Mouse (Mus musculus): ENCODE data around the gene Rhox4f. TPM values are rescaled to one million over a fixed set of nuclear protein-coding genes. Genes with fewer than 3 reads are reported as not detected.

Gene Rhox4f
- not detected for polyA plus RNA-seq (2015; fragmentation: Illumina TruSeq; extraction: RNeasy Lipid Tissue Mini Kit (QIAGEN cat#74804); ENCODE audit: insufficient read depth, low replicate concordance)

GRCm38 (mm10) chrX:37607604-37608003, at the start of gene Rhox4f:
Gene Rhox4f, minus strand, starts transcription at chrX:37607704.

GRCm38 (mm10) chrX:37651227-37651626, 43.7 kb upstream of the Rhox4f start, which contains the start of gene Rhox4g:
Gene Rhox4g, minus strand, starts transcription at chrX:37651327.

GRCm38 (mm10) chrX:37643370-37643769, 35.9 kb upstream of the Rhox4f start, which contains the start of gene Rhox2g:
Gene Rhox2g, minus strand, starts transcription at chrX:37643470.

GRCm38 (mm10) chrX:37628512-37628911, 21.0 kb upstream of the Rhox4f start, which contains the start of gene Rhox3g:
Gene Rhox3g, minus strand, starts transcription at chrX:37628612.

GRCm38 (mm10) chrX:37580692-37581091, 26.8 kb downstream of the Rhox4f start, which contains the start of gene Rhox3f:
Gene Rhox3f, plus strand, starts transcription at chrX:37580992.

GRCm38 (mm10) chrX:37571105-37571504, 36.4 kb downstream of the Rhox4f start, which contains the start of gene Rhox2f:
Gene Rhox2f, plus strand, starts transcription at chrX:37571405.

GRCm38 (mm10) chrX:37557112-37557511, 50.4 kb downstream of the Rhox4f start, which contains the start of gene Rhox4e:
Gene Rhox4e, plus strand, starts transcription at chrX:37557412.

Other genes starting within 250 kb of the Rhox4f start
- not detected for gene Rhox3a2, start 227.7 kb downstream of the Rhox4f start, polyA plus RNA-seq (2015; fragmentation: Illumina TruSeq; extraction: RNeasy Lipid Tissue Mini Kit (QIAGEN cat#74804); ENCODE audit: insufficient read depth, low replicate concordance)
- not detected for gene Rhox4a2, start 216.9 kb downstream of the Rhox4f start, polyA plus RNA-seq (2015; fragmentation: Illumina TruSeq; extraction: RNeasy Lipid Tissue Mini Kit (QIAGEN cat#74804); ENCODE audit: insufficient read depth, low replicate concordance)
- gene Rhox2b, start 195.6 kb downstream of the Rhox4f start, polyA plus RNA-seq (2015; fragmentation: Illumina TruSeq; extraction: RNeasy Lipid Tissue Mini Kit (QIAGEN cat#74804); ENCODE audit: insufficient read depth, low replicate concordance), result not detected
- gene Rhox4b, start 175.2 kb downstream of the Rhox4f start, polyA plus RNA-seq (2015; fragmentation: Illumina TruSeq; extraction: RNeasy Lipid Tissue Mini Kit (QIAGEN cat#74804); ENCODE audit: insufficient read depth, low replicate concordance), result not detected
- not detected for gene Rhox2c, start 154.0 kb downstream of the Rhox4f start, polyA plus RNA-seq (2015; fragmentation: Illumina TruSeq; extraction: RNeasy Lipid Tissue Mini Kit (QIAGEN cat#74804); ENCODE audit: insufficient read depth, low replicate concordance)
- gene Rhox3c, start 149.1 kb downstream of the Rhox4f start, polyA plus RNA-seq (2015; fragmentation: Illumina TruSeq; extraction: RNeasy Lipid Tissue Mini Kit (QIAGEN cat#74804); ENCODE audit: insufficient read depth, low replicate concordance), result not detected
- gene Rhox4c, start 127.4 kb downstream of the Rhox4f start, polyA plus RNA-seq (2015; fragmentation: Illumina TruSeq; extraction: RNeasy Lipid Tissue Mini Kit (QIAGEN cat#74804); ENCODE audit: insufficient read depth, low replicate concordance), result not detected
- not detected for gene Rhox2d, start 114.3 kb downstream of the Rhox4f start, polyA plus RNA-seq (2015; fragmentation: Illumina TruSeq; extraction: RNeasy Lipid Tissue Mini Kit (QIAGEN cat#74804); ENCODE audit: insufficient read depth, low replicate concordance)
- gene Rhox4d, start 93.3 kb downstream of the Rhox4f start, polyA plus RNA-seq (2015; fragmentation: Illumina TruSeq; extraction: RNeasy Lipid Tissue Mini Kit (QIAGEN cat#74804); ENCODE audit: insufficient read depth, low replicate concordance), result not detected
- not detected for gene Rhox2e, start 77.3 kb downstream of the Rhox4f start, polyA plus RNA-seq (2015; fragmentation: Illumina TruSeq; extraction: RNeasy Lipid Tissue Mini Kit (QIAGEN cat#74804); ENCODE audit: insufficient read depth, low replicate concordance)
- not detected for gene Rhox3e, start 65.7 kb downstream of the Rhox4f start, polyA plus RNA-seq (2015; fragmentation: Illumina TruSeq; extraction: RNeasy Lipid Tissue Mini Kit (QIAGEN cat#74804); ENCODE audit: insufficient read depth, low replicate concordance)
- not detected for gene Rhox4e, start 50.3 kb downstream of the Rhox4f start, polyA plus RNA-seq (2015; fragmentation: Illumina TruSeq; extraction: RNeasy Lipid Tissue Mini Kit (QIAGEN cat#74804); ENCODE audit: insufficient read depth, low replicate concordance)
- gene Rhox2f, start 36.3 kb downstream of the Rhox4f start, polyA plus RNA-seq (2015; fragmentation: Illumina TruSeq; extraction: RNeasy Lipid Tissue Mini Kit (QIAGEN cat#74804); ENCODE audit: insufficient read depth, low replicate concordance), result not detected
- not detected for gene Rhox3f, start 26.7 kb downstream of the Rhox4f start, polyA plus RNA-seq (2015; fragmentation: Illumina TruSeq; extraction: RNeasy Lipid Tissue Mini Kit (QIAGEN cat#74804); ENCODE audit: insufficient read depth, low replicate concordance)
- not detected for gene Rhox3g, start 20.9 kb upstream of the Rhox4f start, polyA plus RNA-seq (2015; fragmentation: Illumina TruSeq; extraction: RNeasy Lipid Tissue Mini Kit (QIAGEN cat#74804); ENCODE audit: insufficient read depth, low replicate concordance)
- gene Rhox2g, start 35.8 kb upstream of the Rhox4f start, polyA plus RNA-seq (2015; fragmentation: Illumina TruSeq; extraction: RNeasy Lipid Tissue Mini Kit (QIAGEN cat#74804); ENCODE audit: insufficient read depth, low replicate concordance), result not detected
- not detected for gene Rhox4g, start 43.6 kb upstream of the Rhox4f start, polyA plus RNA-seq (2015; fragmentation: Illumina TruSeq; extraction: RNeasy Lipid Tissue Mini Kit (QIAGEN cat#74804); ENCODE audit: insufficient read depth, low replicate concordance)
- gene Rhox3h, start 61.1 kb upstream of the Rhox4f start, polyA plus RNA-seq (2015; fragmentation: Illumina TruSeq; extraction: RNeasy Lipid Tissue Mini Kit (QIAGEN cat#74804); ENCODE audit: insufficient read depth, low replicate concordance), result not detected
- gene Rhox2h, start 65.6 kb upstream of the Rhox4f start, polyA plus RNA-seq (2015; fragmentation: Illumina TruSeq; extraction: RNeasy Lipid Tissue Mini Kit (QIAGEN cat#74804); ENCODE audit: insufficient read depth, low replicate concordance), result not detected
- not detected for gene Rhox5, start 197.1 kb upstream of the Rhox4f start, polyA plus RNA-seq (2015; fragmentation: Illumina TruSeq; extraction: RNeasy Lipid Tissue Mini Kit (QIAGEN cat#74804); ENCODE audit: insufficient read depth, low replicate concordance)
- not detected for gene Rhox6, start 219.2 kb upstream of the Rhox4f start, polyA plus RNA-seq (2015; fragmentation: Illumina TruSeq; extraction: RNeasy Lipid Tissue Mini Kit (QIAGEN cat#74804); ENCODE audit: insufficient read depth, low replicate concordance)
- not detected for gene Rhox7a, start 224.0 kb upstream of the Rhox4f start, polyA plus RNA-seq (2015; fragmentation: Illumina TruSeq; extraction: RNeasy Lipid Tissue Mini Kit (QIAGEN cat#74804); ENCODE audit: insufficient read depth, low replicate concordance)

Measured in spleen, adult 10 weeks (tissue).